Mouse (Mus musculus): ENCODE measurements at regions not wholly inside any gene's neighbourhood (a gene's known extent, or its start where the extent isn't known, plus 50 kb on each side); places are given as distances from the start of the nearest gene placed in this dataset.

DNA sequence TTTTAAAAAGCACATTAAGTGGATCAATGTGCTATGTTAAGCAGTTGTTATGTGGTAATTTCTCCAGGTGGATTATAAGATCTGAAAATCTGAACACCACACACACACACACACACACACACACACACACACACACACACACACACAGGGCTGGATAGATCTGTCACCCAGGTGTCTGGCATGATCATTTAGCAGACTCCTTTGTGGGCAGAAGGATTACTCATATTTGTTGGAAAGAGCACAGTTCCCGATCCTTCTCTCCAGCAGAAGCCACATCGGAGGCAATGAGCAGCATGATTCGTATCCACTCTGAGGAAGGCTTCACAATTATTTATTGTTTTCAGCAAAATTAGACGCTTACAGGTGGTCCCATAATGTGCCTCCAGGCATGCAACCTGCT is 116.6 kb upstream of the Dpyd start:
- H3K27ac ChIP-seq = no peak overlapping the region
- intact Hi-C loops (cut with DNase I) = no loop called here
- H3K4me1 ChIP-seq (ENCODE audit: control insufficient read depth, insufficient read depth, low read length) = no peaks in the 10 kb centered on the region
- no peak for DNase-seq
- 77% methylated on average over 4 of the region's 4 CpGs for WGBS
- H3K9ac ChIP-seq (ENCODE audit: low read depth, low read length) = no peak overlapping the region
- H3K4me3 ChIP-seq = no peak overlapping the region
- no peaks in the 10 kb centered on the region for H3K79me2 ChIP-seq (replicated peaks; ENCODE audit: control insufficient read depth, insufficient read depth, low read length)
- no peaks in the 10 kb centered on the region for H3K27me3 ChIP-seq (ENCODE audit: control insufficient read depth, insufficient read depth, low read length)
- H3K36me3 ChIP-seq (ENCODE audit: control insufficient read depth, insufficient read depth, low read length) = no peaks in the 10 kb centered on the region
- TF ChIP-seq CTCF (IDR thresholded peaks at IDR 0.05) (no peak), EP300 (IDR thresholded peaks at IDR 0.05; ENCODE audit: insufficient read depth, low read depth, low read length) (no peak), POLR2A (IDR thresholded peaks at IDR 0.05; ENCODE audit: insufficient read depth, low read depth, low read length) (no peak)

DNA sequence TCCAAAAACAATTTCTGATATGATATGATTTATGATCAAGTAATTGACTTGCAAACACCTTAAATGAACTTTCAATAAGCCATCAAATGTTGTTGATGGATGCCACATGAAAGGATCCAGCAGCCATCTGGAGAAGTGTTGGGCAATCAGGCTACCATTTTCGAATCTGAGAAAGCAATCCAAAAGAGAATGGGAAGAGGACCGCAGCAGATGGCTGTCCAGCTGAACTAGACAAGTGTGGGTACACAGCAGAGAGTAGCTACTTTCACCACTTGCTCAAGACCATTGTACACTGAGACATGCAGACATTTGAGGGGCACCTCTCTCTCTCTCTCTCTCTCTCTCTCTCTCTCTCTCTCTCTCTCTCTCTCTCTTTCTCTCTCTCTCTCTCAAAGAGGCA is 102.3 kb upstream of the Dpyd start:
- no peaks in the 10 kb centered on the region for H3K79me2 ChIP-seq (replicated peaks; ENCODE audit: control insufficient read depth, insufficient read depth, low read length)
- H3K27ac ChIP-seq = no peak overlapping the region
- no peak overlapping the region for H3K9ac ChIP-seq (ENCODE audit: low read depth, low read length)
- DNase-seq = no peak
- 73% methylated on average over 2 of the region's 2 CpGs for WGBS
- H3K27me3 ChIP-seq (ENCODE audit: control insufficient read depth, insufficient read depth, low read length) = no peaks in the 10 kb centered on the region
- no peak overlapping the region for H3K4me3 ChIP-seq
- no peaks in the 10 kb centered on the region for H3K4me1 ChIP-seq (ENCODE audit: control insufficient read depth, insufficient read depth, low read length)
- no peak for TF ChIP-seq POLR2A (IDR thresholded peaks at IDR 0.05; ENCODE audit: insufficient read depth, low read depth, low read length)
- no peak for TF ChIP-seq EP300 (IDR thresholded peaks at IDR 0.05; ENCODE audit: insufficient read depth, low read depth, low read length)
- no peak for TF ChIP-seq CTCF (IDR thresholded peaks at IDR 0.05)
- intact Hi-C loops (cut with DNase I) = no loop called here
- H3K36me3 ChIP-seq (ENCODE audit: control insufficient read depth, insufficient read depth, low read length) = no peaks in the 10 kb centered on the region

- H3K27me3 ChIP-seq (ENCODE audit: control insufficient read depth, insufficient read depth, low read length) = no peaks in the 10 kb centered on the region
- intact Hi-C loops (cut with DNase I) = no loop called here
- no peak overlapping the region for H3K27ac ChIP-seq
- 86% methylated on average over 2 of the region's 2 CpGs for WGBS
- H3K79me2 ChIP-seq (replicated peaks; ENCODE audit: control insufficient read depth, insufficient read depth, low read length) = no peaks in the 10 kb centered on the region
- TF ChIP-seq POLR2A (IDR thresholded peaks at IDR 0.05; ENCODE audit: insufficient read depth, low read depth, low read length) (no peak), CTCF (IDR thresholded peaks at IDR 0.05) (no peak), EP300 (IDR thresholded peaks at IDR 0.05; ENCODE audit: insufficient read depth, low read depth, low read length) (no peak)
- no peaks in the 10 kb centered on the region for H3K4me1 ChIP-seq (ENCODE audit: control insufficient read depth, insufficient read depth, low read length)
- DNase-seq = no peak
- no peak overlapping the region for H3K4me3 ChIP-seq
- no peaks in the 10 kb centered on the region for H3K36me3 ChIP-seq (ENCODE audit: control insufficient read depth, insufficient read depth, low read length)
- H3K9ac ChIP-seq (ENCODE audit: low read depth, low read length) = no peak overlapping the region
These were observed 96.3 kb upstream of the Dpyd start for GRCm38 (mm10) chr3:118465611-118466010.

DNA sequence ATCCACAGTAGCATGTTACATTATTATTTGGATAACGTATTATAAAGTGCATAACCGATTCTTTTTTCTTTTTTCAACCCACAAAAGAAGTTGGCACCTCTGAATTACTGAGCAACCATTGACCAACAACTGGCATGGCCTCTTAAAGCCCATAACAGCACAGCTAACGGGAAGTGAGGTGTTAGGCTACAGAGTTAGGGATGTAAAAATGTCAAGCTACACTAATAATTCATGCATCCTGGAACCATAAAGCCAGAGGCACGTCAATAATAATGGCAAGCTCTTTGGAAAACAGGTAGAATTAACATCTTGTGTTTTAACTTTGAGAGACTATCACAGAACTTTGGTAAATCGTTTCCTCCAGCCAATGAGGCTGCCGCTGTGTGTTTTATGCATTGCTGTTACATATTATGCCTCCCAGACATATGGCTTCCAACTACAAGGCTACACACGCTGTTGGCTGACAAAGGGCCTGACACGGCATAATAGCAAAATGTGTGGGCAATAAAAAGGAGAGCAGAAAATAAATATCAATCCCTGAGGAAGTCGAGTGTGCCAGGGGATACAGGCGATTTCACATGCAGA is 89.6 kb upstream of the Dpyd start:
- Histone ChIP-seq H3K27ac (no peak overlapping the region), H3K27me3 (ENCODE audit: control insufficient read depth, insufficient read depth, low read length) (no peaks in the 10 kb centered on the region), H3K79me2 (replicated peaks; ENCODE audit: control insufficient read depth, insufficient read depth, low read length) (no peaks in the 10 kb centered on the region), H3K9ac (ENCODE audit: low read depth, low read length) (no peak overlapping the region), H3K4me3 (no peak overlapping the region), H3K4me1 (ENCODE audit: control insufficient read depth, insufficient read depth, low read length) (no peaks in the 10 kb centered on the region), H3K36me3 (ENCODE audit: control insufficient read depth, insufficient read depth, low read length) (no peaks in the 10 kb centered on the region)
- no peak for DNase-seq
- WGBS = 79% methylated on average over 10 of the region's 10 CpGs
- TF ChIP-seq CTCF (IDR thresholded peaks at IDR 0.05) (no peak), POLR2A (IDR thresholded peaks at IDR 0.05; ENCODE audit: insufficient read depth, low read depth, low read length) (no peak), EP300 (IDR thresholded peaks at IDR 0.05; ENCODE audit: insufficient read depth, low read depth, low read length) (no peak)
- intact Hi-C loops (cut with DNase I) = no loop called here

DNA sequence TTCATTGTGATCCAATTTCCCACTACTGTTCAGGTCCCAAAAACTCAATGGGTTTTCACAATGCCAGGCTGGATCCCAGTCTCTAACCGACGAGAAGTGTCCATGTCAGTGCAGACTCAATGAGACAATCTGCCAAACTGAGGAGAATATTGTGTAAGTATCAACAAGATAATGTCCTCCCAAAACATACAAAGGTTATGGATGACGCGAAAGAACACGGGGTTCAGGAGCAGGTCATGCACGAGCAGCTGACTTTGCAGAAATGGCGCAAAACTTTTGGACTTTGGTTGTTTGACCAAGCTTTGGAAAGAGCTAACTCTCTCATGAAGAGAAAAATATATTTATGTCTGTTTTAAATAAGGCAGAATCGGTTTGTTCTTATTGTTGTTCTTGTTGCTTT is 83.9 kb upstream of the Dpyd start:
- no peaks in the 10 kb centered on the region for H3K79me2 ChIP-seq (replicated peaks; ENCODE audit: control insufficient read depth, insufficient read depth, low read length)
- no peak overlapping the region for H3K27ac ChIP-seq
- 79% methylated on average over 8 of the region's 8 CpGs for WGBS
- intact Hi-C loops (cut with DNase I) = no loop called here
- no peak overlapping the region for H3K9ac ChIP-seq (ENCODE audit: low read depth, low read length)
- H3K4me1 ChIP-seq (ENCODE audit: control insufficient read depth, insufficient read depth, low read length) = no peaks in the 10 kb centered on the region
- TF ChIP-seq CTCF (IDR thresholded peaks at IDR 0.05) (no peak), POLR2A (IDR thresholded peaks at IDR 0.05; ENCODE audit: insufficient read depth, low read depth, low read length) (no peak), EP300 (IDR thresholded peaks at IDR 0.05; ENCODE audit: insufficient read depth, low read depth, low read length) (no peak)
- DNase-seq = no peak
- no peaks in the 10 kb centered on the region for H3K27me3 ChIP-seq (ENCODE audit: control insufficient read depth, insufficient read depth, low read length)
- H3K36me3 ChIP-seq (ENCODE audit: control insufficient read depth, insufficient read depth, low read length) = no peaks in the 10 kb centered on the region
- no peak overlapping the region for H3K4me3 ChIP-seq

GRCm38 (mm10) chr3:118480515-118481248 is 81.2 kb upstream of the Dpyd start:
- Histone ChIP-seq H3K36me3 (ENCODE audit: control insufficient read depth, insufficient read depth, low read length) (no peaks in the 10 kb centered on the region), H3K9ac (ENCODE audit: low read depth, low read length) (no peak overlapping the region), H3K79me2 (replicated peaks; ENCODE audit: control insufficient read depth, insufficient read depth, low read length) (no peaks in the 10 kb centered on the region), H3K27me3 (ENCODE audit: control insufficient read depth, insufficient read depth, low read length) (no peaks in the 10 kb centered on the region), H3K4me3 (no peak overlapping the region), H3K27ac (no peak overlapping the region), H3K4me1 (ENCODE audit: control insufficient read depth, insufficient read depth, low read length) (no peaks in the 10 kb centered on the region)
- 75% methylated on average over 8 of the region's 8 CpGs for WGBS
- DNase-seq = no peak
- intact Hi-C loops (cut with DNase I) = no loop called here
- TF ChIP-seq CTCF (IDR thresholded peaks at IDR 0.05) (no peak), POLR2A (IDR thresholded peaks at IDR 0.05; ENCODE audit: insufficient read depth, low read depth, low read length) (no peak), EP300 (IDR thresholded peaks at IDR 0.05; ENCODE audit: insufficient read depth, low read depth, low read length) (no peak)
